Mouse (Mus musculus) gastrocnemius, adult 2 months (tissue): ENCODE data around the gene Zfp747. TPM values are rescaled to one million over a fixed set of nuclear protein-coding genes. Genes with fewer than 3 reads are reported as not detected.
A peak's percentile ranks its signal among the peaks of the same experiment; 100 is the strongest.
"Not testable (repeated sequence)": the region's sequence is repeated elsewhere in the genome, so short reads cannot be mapped to it uniquely, and the experiment has no call there.

ENCODE experiments used
- DNase-seq: peaks from one replicate; pipeline ENCODE4 v3.0.0; 2022
- H3K27ac ChIP-seq: fragments of 200-600 bp; 2 replicates; pipeline ENCODE4 v1.8.1; 2022; ENCODE audit warnings: mild to moderate bottlenecking
- H3K4me3 ChIP-seq: fragments of 200-600 bp; 2 replicates; pipeline ENCODE4 v1.8.1; 2022; ENCODE audit warnings: mild to moderate bottlenecking, moderate library complexity
- CTCF ChIP-seq: fragments of 200-600 bp; IDR thresholded peaks from 2 replicates; pipeline ENCODE4 v1.8.1; 2022; ENCODE audit warnings: antibody characterized with exemption, mild to moderate bottlenecking, moderate library complexity
- intact Hi-C: fragments of 180-260 bp; cut with DNase I; formaldehyde crosslinking; loops from one replicate; pipeline ENCODE4 v1.15.1; 2025
- total RNA-seq, 2 experiments: library from RNA; stranded (reverse); gene quantifications; 2 replicates each; pipeline ENCODE4 v1.2.3; 2021

Gene Zfp747
- total RNA-seq, 2 experiments from 2014 or later = 3.7 to 3.8 TPM

DNA sequence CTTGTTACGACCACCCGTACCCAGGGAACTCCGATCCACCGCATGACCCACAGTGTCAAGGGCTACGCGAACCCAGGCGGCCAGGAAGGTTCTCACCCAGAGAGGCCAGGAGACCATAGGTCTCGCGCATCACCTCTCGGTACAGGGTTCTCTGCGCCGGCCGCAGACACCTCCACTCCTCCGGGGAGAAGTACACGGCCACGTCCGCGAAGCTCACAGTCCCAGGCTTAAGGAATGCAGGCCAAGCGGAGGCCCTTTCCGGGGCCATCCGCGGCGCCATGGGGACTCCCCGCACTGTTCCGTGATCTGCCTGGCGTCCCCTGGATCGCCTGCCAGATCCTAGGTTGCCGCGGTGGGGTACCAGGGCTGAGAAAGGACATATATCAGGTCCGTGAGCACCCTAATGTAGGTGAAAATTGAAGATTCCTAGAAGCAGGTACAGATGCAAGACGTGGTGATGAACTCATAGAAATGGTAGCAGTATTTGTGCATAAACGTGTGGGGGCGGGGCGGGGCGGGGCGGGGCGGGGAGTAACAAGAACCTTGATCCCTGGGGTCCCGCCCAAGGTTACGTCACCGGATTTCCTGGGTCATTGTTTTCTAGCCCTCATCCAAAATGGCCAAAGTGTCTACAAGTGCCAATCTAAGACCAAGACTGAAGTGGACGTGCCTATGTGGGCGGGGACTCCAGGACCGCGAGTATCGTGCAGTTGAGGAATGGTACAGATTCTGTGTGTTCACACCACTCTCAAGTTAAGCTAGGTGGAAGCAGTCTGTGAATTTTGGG lies 17.5 kb upstream of the Zfp747 start, which contains the start of gene E430018J23Rik:
Gene E430018J23Rik, minus strand, starts transcription at position 473 of the 787 bp plus-strand sequence.
- H3K4me3 ChIP-seq = peak within 1 kb of the TSS; percentile 87
- TF ChIP-seq CTCF = no peak
- peak; percentile 96 for DNase-seq
- peak within 1 kb of the TSS; percentile 93 for H3K27ac ChIP-seq
- intact Hi-C loops = no loop called here

- H3K4me3 ChIP-seq = peak overlapping the region; percentile 87
- intact Hi-C loops = no loop called here
- H3K27ac ChIP-seq = peak overlapping the region; percentile 93; the same call in 1 of the 2 replicates
- no peak for TF ChIP-seq CTCF
- DNase-seq = no peak
Observed at GRCm38 (mm10) chr7:127392251-127392824, 16.5 kb upstream of the Zfp747 start.

- no peak overlapping the region for H3K4me3 ChIP-seq
- intact Hi-C loops = no loop called here
Observed at GRCm38 (mm10) chr7:127391538-127391937, 15.7 kb upstream of the Zfp747 start.

GRCm38 (mm10) chr7:127390306-127390705 lies 14.5 kb upstream of the Zfp747 start:
- Histone ChIP-seq H3K4me3 (no peak overlapping the region), H3K27ac (no peak overlapping the region)
- intact Hi-C loops = no loop called here
- no peak for TF ChIP-seq CTCF
- no peak for DNase-seq

More at GRCm38 (mm10) chr7:127391538-127391937, 15.7 kb upstream of the Zfp747 start:
- H3K27ac ChIP-seq = no peak overlapping the region
- no peak for DNase-seq
- TF ChIP-seq CTCF = no peak

DNA sequence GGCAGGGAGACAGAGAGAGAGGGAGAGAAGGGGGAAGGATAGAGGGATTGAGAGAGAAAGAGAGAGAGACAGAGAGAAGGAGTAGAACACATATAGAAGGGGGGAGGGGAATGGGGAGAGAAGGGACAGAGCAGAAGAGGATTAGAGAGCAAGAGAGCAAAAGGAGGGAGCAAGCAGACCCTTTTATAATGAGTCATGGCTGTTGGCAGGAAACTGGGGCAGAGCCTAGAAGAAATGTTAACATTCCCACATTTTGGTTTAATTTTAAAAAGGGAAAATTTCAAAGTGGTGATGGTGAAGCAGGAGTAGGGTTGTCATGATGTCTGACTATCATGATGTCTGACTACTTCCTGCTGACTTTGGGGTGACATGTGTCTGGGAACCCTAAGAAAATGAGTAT lies 12.4 kb upstream of the Zfp747 start:
- intact Hi-C loops = not testable (repeated sequence)

GRCm38 (mm10) chr7:127386641-127387392 lies 11.0 kb upstream of the Zfp747 start, which contains the start of gene 9130019O22Rik:
TSS of gene 9130019O22Rik (minus strand) at chr7:127387166.
- no peak for TF ChIP-seq CTCF
- Histone ChIP-seq H3K4me3 (peak within 1 kb of the TSS; percentile 88), H3K27ac (peak within 1 kb of the TSS; percentile 91)
- intact Hi-C loops = no loop called here
- DNase-seq = peak; percentile 91

More for the DNA sequence above, 12.4 kb upstream of the Zfp747 start:
- H3K4me3 ChIP-seq, DNase-seq, H3K27ac ChIP-seq: not testable (repeated sequence)

- intact Hi-C loops, DNase-seq, H3K27ac ChIP-seq, H3K4me3 ChIP-seq: not testable (repeated sequence)
Observed at GRCm38 (mm10) chr7:127385560-127385959, 9.7 kb upstream of the Zfp747 start.

GRCm38 (mm10) chr7:127378310-127378921 lies 2.6 kb upstream of the Zfp747 start:
- no peak for TF ChIP-seq CTCF
- no peak for DNase-seq
- intact Hi-C loops = no loop called here

DNA sequence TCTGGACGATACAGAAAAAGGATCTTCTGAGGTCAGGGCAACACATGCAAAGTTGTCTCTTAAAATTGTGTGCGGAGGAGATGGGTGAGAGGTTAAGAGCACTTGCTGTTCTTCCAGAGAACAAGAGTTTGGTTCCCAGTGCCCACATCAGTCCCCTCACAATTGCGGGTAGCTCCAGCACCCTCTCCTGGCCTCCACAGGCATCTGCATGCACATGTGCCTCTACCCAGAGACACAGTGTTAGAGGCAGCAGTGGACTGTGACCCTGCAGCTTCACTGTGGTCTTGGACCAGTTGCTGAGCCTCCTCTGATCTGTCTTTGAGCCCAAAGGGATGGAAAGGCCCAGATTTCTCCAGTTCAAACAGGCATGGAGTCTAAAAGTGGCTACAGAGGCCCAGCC lies 4.0 kb downstream of the Zfp747 start:
- DNase-seq, intact Hi-C loops, H3K4me3 ChIP-seq, H3K27ac ChIP-seq: not testable (repeated sequence)
- peak; percentile 17; the same call in 1 of the 2 replicates for TF ChIP-seq CTCF

More at GRCm38 (mm10) chr7:127378310-127378921, 2.6 kb upstream of the Zfp747 start:
- H3K4me3 ChIP-seq = no peak overlapping the region
- no peak overlapping the region for H3K27ac ChIP-seq

GRCm38 (mm10) chr7:127371213-127371612 lies 4.6 kb downstream of the Zfp747 start:
- intact Hi-C loops = no loop called here
- Histone ChIP-seq H3K27ac (no peak overlapping the region), H3K4me3 (no peak overlapping the region)
- DNase-seq = no peak
- TF ChIP-seq CTCF = no peak

DNA sequence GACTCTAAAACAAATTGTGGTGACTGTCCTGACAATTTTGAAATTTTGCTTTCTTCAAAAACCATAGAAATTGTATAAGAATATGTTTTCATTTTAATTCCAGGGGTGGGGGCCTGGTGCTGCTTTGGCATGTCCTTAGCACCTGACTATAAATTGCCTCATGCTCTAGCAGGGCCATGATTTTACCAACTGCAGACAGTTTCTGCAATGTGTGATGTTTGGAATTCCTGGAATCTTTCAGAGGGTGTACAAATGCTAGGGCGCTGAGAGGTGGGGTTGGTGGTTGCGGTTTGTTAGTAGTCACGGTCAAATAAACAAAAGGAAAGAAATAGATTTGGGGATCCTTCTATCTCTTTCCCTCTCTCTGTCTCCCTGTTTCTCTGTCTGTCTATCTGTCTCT lies 9.6 kb downstream of the Zfp747 start:
- intact Hi-C loops = loop anchor here (10.0 kb wide), 1 partner anchor 109 kb away; the partner anchor contains the start of gene Fbrs

DNA sequence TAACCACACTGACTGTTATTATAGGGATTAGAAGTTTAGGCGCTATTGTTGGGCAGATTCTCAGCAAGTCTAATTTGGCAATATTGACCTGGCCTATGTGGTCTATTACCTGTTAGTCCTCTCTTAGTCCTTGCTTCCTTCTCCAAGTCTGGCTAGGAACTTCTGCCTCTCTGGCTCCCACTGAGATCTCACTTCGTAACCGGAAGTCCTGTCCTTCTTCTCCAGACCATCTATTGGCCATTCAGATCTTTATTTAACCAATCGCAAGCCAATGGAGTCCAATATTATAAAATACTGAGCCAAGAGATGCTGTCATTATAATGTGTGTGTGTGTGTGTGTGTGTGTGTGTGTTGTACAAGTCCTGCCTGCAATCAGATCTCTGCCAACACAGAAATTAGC lies 11.7 kb downstream of the Zfp747 start:
- peak overlapping the region; percentile 58 for H3K27ac ChIP-seq
- H3K4me3 ChIP-seq = peak overlapping the region; percentile 71
- peak; percentile 30 for DNase-seq
- no peak for TF ChIP-seq CTCF
- intact Hi-C loops = loop anchor here (2.0 to 10.0 kb wide), 3 partner anchors 31 to 111 kb away; partner anchors contain the start of genes Fbrs and Zfp764

More for the DNA sequence above, 9.6 kb downstream of the Zfp747 start:
- no peak for TF ChIP-seq CTCF
- Histone ChIP-seq H3K4me3 (no peak overlapping the region), H3K27ac (no peak overlapping the region)
- DNase-seq = no peak
